Mouse (Mus musculus): ENCODE data around the gene Tmc5. TPM values are rescaled to one million over a fixed set of nuclear protein-coding genes. Genes with fewer than 3 reads are reported as not detected.

The Tmc5 gene
- polyA plus RNA-seq, 1 experiment from 2014 or later, result 0.27 TPM

Other genes starting within 250 kb of the Tmc5 start
- gene Syt17, start 149.1 kb upstream of the Tmc5 start, polyA plus RNA-seq (2014; fragmentation: Nextera tagmentation; extraction: Ambion mirVana), result 5.0 and 6.2 TPM in 2 replicates
- 0.40 and 0.51 TPM in 2 replicates for gene Itpripl2, start 105.3 kb upstream of the Tmc5 start, polyA plus RNA-seq (2014; fragmentation: Nextera tagmentation; extraction: Ambion mirVana)
- gene Coq7, start 63.9 kb upstream of the Tmc5 start, polyA plus RNA-seq (2014; fragmentation: Nextera tagmentation; extraction: Ambion mirVana), result 90.1 and 114 TPM in 2 replicates
- gene Tmc7, start 12.6 kb upstream of the Tmc5 start, polyA plus RNA-seq (2014; fragmentation: Nextera tagmentation; extraction: Ambion mirVana), result 6.9 and 7.6 TPM in 2 replicates
- 194 and 198 TPM in 2 replicates for gene Gde1, start 108.5 kb downstream of the Tmc5 start, polyA plus RNA-seq (2014; fragmentation: Nextera tagmentation; extraction: Ambion mirVana)
- 14.8 and 17.5 TPM in 2 replicates for gene Ccp110, start 115.3 kb downstream of the Tmc5 start, polyA plus RNA-seq (2014; fragmentation: Nextera tagmentation; extraction: Ambion mirVana)
- 91.0 and 95.1 TPM in 2 replicates for gene Vps35l, start 142.9 kb downstream of the Tmc5 start, polyA plus RNA-seq (2014; fragmentation: Nextera tagmentation; extraction: Ambion mirVana)